Mouse (Mus musculus) Patski (cell line): ENCODE data around the gene Calm1. TPM values are rescaled to one million over a fixed set of nuclear protein-coding genes. Genes with fewer than 3 reads are reported as not detected.
A peak's percentile ranks its signal among the peaks of the same experiment; 100 is the strongest.

Experiments
- ATAC-seq: fragments of 100-300 bp; one replicate; pipeline ENCODE4 v1.8.0; 2021
- CTCF ChIA-PET: fragments of 350-600 bp; sonication (Branson Sonifier 250); formaldehyde crosslinking; loops from one replicate; lab custom pipeline; 2022; ENCODE audit warnings: inconsistent platforms; lab: Charles Lee
- POLR2A ChIA-PET: fragments of 350-600 bp; sonication (Branson Sonifier 250); formaldehyde crosslinking; loops from one replicate; lab custom pipeline; 2022; ENCODE audit warnings: antibody characterized with exemption, inconsistent platforms; lab: Charles Lee
- DNase-seq: peaks from one replicate; pipeline ENCODE4 v3.0.0-alpha.2; 2011; ENCODE audit warnings: low read depth, low spot score
- H3K27me3 ChIP-seq: fragments of 371-371 bp; one replicate; pipeline ENCODE4 v1.5.1; 2021
- CTCF ChIP-seq: fragments of 100-300 bp; IDR thresholded peaks from one replicate; pipeline ENCODE4 v1.5.1; 2021
- in situ Hi-C: fragments of 300-500 bp; cut with MboI; formaldehyde crosslinking; loops from 3 replicates; pipeline ENCODE4 v1.11.1; 2018; ENCODE audit warnings: low pct_unique_long_range_greater_than_20kb, mixed read lengths
- polyA plus RNA-seq: library from polyadenylated mRNA; unstranded; gene quantifications from one replicate; pipeline ENCODE4 v1.2.3, GENCODE M21; 2021

Calm1 gene
- 442 TPM for polyA plus RNA-seq

- POLR2A ChIA-PET: interaction anchor here (1.7 kb wide), 1 partner anchor 11 kb away, joined by 10 read pairs; no protein-coding TSS in a partner anchor
- in situ Hi-C loops: no loop called here
- no peaks in the 10 kb centered on the region for H3K27me3 ChIP-seq
- DNase-seq (peak; percentile 72), ATAC-seq (peak; percentile 64)
- CTCF ChIA-PET: no interaction called here
- no peak for TF ChIP-seq CTCF
Observed at GRCm38 (mm10) chr12:100198967-100199660, at the start of gene Calm1. TSS of gene Calm1 (plus strand) at chr12:100199435.

GRCm38 (mm10) chr12:100152466-100152865 is 46.8 kb upstream of the Calm1 start:
- no peak for TF ChIP-seq CTCF
- DNase-seq (no peak), ATAC-seq (no peak)
- H3K27me3 ChIP-seq: no peaks in the 10 kb centered on the region
- in situ Hi-C loops: no loop called here
- POLR2A ChIA-PET: no interaction called here
- CTCF ChIA-PET: interaction anchor here (2.1 kb wide), 1 partner anchor 21 kb away, joined by 5 read pairs; no protein-coding TSS in a partner anchor

GRCm38 (mm10) chr12:100159261-100159975 is 39.8 kb upstream of the Calm1 start, which contains the start of gene Nrde2:
TSS of gene Nrde2 (minus strand) at chr12:100159653.
- TF ChIP-seq CTCF: no peak
- DNase-seq: no peak
- no peaks in the 10 kb centered on the region for H3K27me3 ChIP-seq
- ChIA-PET POLR2A (interaction anchor here (0.8 kb wide), 1 partner anchor 32 kb away, joined by 4 read pairs; no protein-coding TSS in a partner anchor), CTCF (interaction anchor here (0.7 to 1.9 kb wide), 2 partner anchors 28 to 419 kb away, joined by 3 to 5 read pairs; no protein-coding TSS in a partner anchor)
- in situ Hi-C loops: no loop called here
- ATAC-seq: peak; percentile 99

GRCm38 (mm10) chr12:100164991-100165500 is 34.2 kb upstream of the Calm1 start:
- DNase-seq: no peak
- no peak for ATAC-seq
- POLR2A ChIA-PET: no interaction called here
- CTCF ChIA-PET: interaction anchor here (1.0 kb wide), 1 partner anchor 37 kb away, joined by 4 read pairs; no protein-coding TSS in a partner anchor
- TF ChIP-seq CTCF: no peak
- no peaks in the 10 kb centered on the region for H3K27me3 ChIP-seq
- in situ Hi-C loops: loop anchor here (5.0 to 10.0 kb wide), 4 partner anchors 320 to 677 kb away; no protein-coding TSS in a partner anchor

- DNase-seq: no peak
- peak; percentile 60 for ATAC-seq
- TF ChIP-seq CTCF: peak; percentile 82
- POLR2A ChIA-PET: interaction anchor here (0.6 to 1.8 kb wide), 3 partner anchors 20 to 37 kb away, joined by 3 to 4 read pairs (median 3); no protein-coding TSS in a partner anchor
- CTCF ChIA-PET: interaction anchor here (0.8 to 3.1 kb wide), 5 partner anchors 11 to 440 kb away, joined by 3 to 19 read pairs (median 4); no protein-coding TSS in a partner anchor
- H3K27me3 ChIP-seq: no peaks in the 10 kb centered on the region
- in situ Hi-C loops: loop anchor here (10.0 kb wide), 3 partner anchors 319 to 439 kb away; no protein-coding TSS in a partner anchor
Observed at GRCm38 (mm10) chr12:100166177-100166576, 33.1 kb upstream of the Calm1 start.

GRCm38 (mm10) chr12:100166939-100167338 is 32.3 kb upstream of the Calm1 start:
- DNase-seq: no peak
- H3K27me3 ChIP-seq: no peaks in the 10 kb centered on the region
- no peak for ATAC-seq
- in situ Hi-C loops: loop anchor here (10.0 kb wide), 3 partner anchors 318 to 438 kb away; no protein-coding TSS in a partner anchor
- TF ChIP-seq CTCF: no peak
- ChIA-PET CTCF (interaction anchor here (1.2 to 3.1 kb wide), 5 partner anchors 10 to 439 kb away, joined by 3 to 19 read pairs (median 4); no protein-coding TSS in a partner anchor), POLR2A (interaction anchor here (1.5 to 1.8 kb wide), 2 partner anchors 20 to 35 kb away, joined by 3 to 4 read pairs; no protein-coding TSS in a partner anchor)

GRCm38 (mm10) chr12:100167502-100167901 is 31.7 kb upstream of the Calm1 start:
- in situ Hi-C loops: loop anchor here (10.0 kb wide), 3 partner anchors 317 to 437 kb away; no protein-coding TSS in a partner anchor
- ATAC-seq (no peak), DNase-seq (no peak)
- POLR2A ChIA-PET: interaction anchor here (1.5 to 1.8 kb wide), 2 partner anchors 20 to 34 kb away, joined by 3 to 4 read pairs; no protein-coding TSS in a partner anchor
- no peak for TF ChIP-seq CTCF
- no peaks in the 10 kb centered on the region for H3K27me3 ChIP-seq
- CTCF ChIA-PET: interaction anchor here (1.1 to 3.1 kb wide), 7 partner anchors 9 to 407 kb away, joined by 3 to 19 read pairs (median 4); no protein-coding TSS in a partner anchor

- in situ Hi-C loops: loop anchor here (10.0 kb wide), 3 partner anchors 317 to 437 kb away; no protein-coding TSS in a partner anchor
- ATAC-seq: peak; percentile 26
- CTCF ChIA-PET: interaction anchor here (1.1 to 3.1 kb wide), 7 partner anchors 9 to 407 kb away, joined by 3 to 19 read pairs (median 4); no protein-coding TSS in a partner anchor
Observed at GRCm38 (mm10) chr12:100167931-100168871, 31.0 kb upstream of the Calm1 start.

More at GRCm38 (mm10) chr12:100167931-100168871, 31.0 kb upstream of the Calm1 start:
- no peaks in the 10 kb centered on the region for H3K27me3 ChIP-seq
- no peak for TF ChIP-seq CTCF
- POLR2A ChIA-PET: interaction anchor here (1.5 to 1.8 kb wide), 2 partner anchors 19 to 33 kb away, joined by 3 to 4 read pairs; no protein-coding TSS in a partner anchor
- DNase-seq: no peak
